Mouse (Mus musculus) hindbrain, embryonic 12.5 days (tissue): ENCODE measurements around the gene Fbxl18. TPM values are rescaled to one million over a fixed set of nuclear protein-coding genes. Genes with fewer than 3 reads are reported as not detected.

ENCODE experiments used
- ATAC-seq: fragments of 200-750 bp; cut with Nextera tagmentation; 2 replicates; pipeline ENCODE4 v1.8.0; 2017; ENCODE audit warnings: moderate TSS enrichment; ENCODE audit not compliant: low FRiP score
- H3K27ac ChIP-seq: fragments of 300-500 bp; sonication (generic); 2 replicates; pipeline ENCODE4 v1.5.1; 2016; ENCODE audit warnings: mild to moderate bottlenecking
- H3K27me3 ChIP-seq: fragments of 300-500 bp; sonication (generic); 2 replicates; pipeline ENCODE4 v1.6.1; 2016; ENCODE audit warnings: mild to moderate bottlenecking
- H3K36me3 ChIP-seq: fragments of 300-500 bp; sonication (generic); 2 replicates; pipeline ENCODE4 v1.6.1; 2016; ENCODE audit warnings: mild to moderate bottlenecking
- H3K4me1 ChIP-seq: fragments of 300-500 bp; sonication (generic); 2 replicates; pipeline ENCODE4 v1.6.1; 2016
- H3K4me2 ChIP-seq: fragments of 300-500 bp; sonication (generic); replicated peaks from 2 replicates; pipeline ENCODE4 v1.6.1; 2016; ENCODE audit warnings: mild to moderate bottlenecking
- H3K4me3 ChIP-seq: fragments of 300-500 bp; sonication (generic); 2 replicates; pipeline ENCODE4 v1.5.1; 2016; ENCODE audit warnings: mild to moderate bottlenecking
- H3K9ac ChIP-seq: fragments of 300-500 bp; sonication (generic); 2 replicates; pipeline ENCODE4 v1.6.1; 2016; ENCODE audit warnings: mild to moderate bottlenecking, moderate library complexity
- H3K9me3 ChIP-seq: fragments of 300-500 bp; sonication (generic); replicated peaks from 2 replicates; pipeline ENCODE4 v1.6.1; 2016; ENCODE audit warnings: mild to moderate bottlenecking
- WGBS: fragments of 180-500 bp; shearing (Covaris S2); methylation state at CpG from one replicate; pipeline ENCODE4 v1.1.7; 2016; 5-methylcytosine and 5-hydroxymethylcytosine counted together
- polyA plus RNA-seq: library from polyadenylated mRNA; unstranded; fragments of >200 nt; fragmentation: Nextera tagmentation; extraction: Ambion mirVana; gene quantifications from 2 replicates; pipeline ENCODE4 v1.2.1, GENCODE M21; 2016

Fbxl18 gene
- polyA plus RNA-seq, 1 experiment from 2014 or later, result 24.6 TPM

GRCm38 (mm10) chr5:142903470-142904207 lies 8.4 kb upstream of the Fbxl18 start:
- 84% methylated on average over 14 of the region's 14 CpGs for WGBS
- H3K4me3 ChIP-seq, result peak overlapping the region; percentile 97
- peak overlapping the region; percentile 100 for H3K9ac ChIP-seq
- peaks cover 43% of the 10 kb centered on the region for H3K4me1 ChIP-seq
- H3K9me3 ChIP-seq, result no peaks in the 10 kb centered on the region
- no peaks in the 10 kb centered on the region for H3K27me3 ChIP-seq
- peak overlapping the region; percentile 91 for H3K4me2 ChIP-seq
- ATAC-seq, result no peak
- peaks cover 62% of the 10 kb centered on the region for H3K36me3 ChIP-seq
- peak overlapping the region; percentile 100 for H3K27ac ChIP-seq

GRCm38 (mm10) chr5:142902506-142903314 lies 7.5 kb upstream of the Fbxl18 start:
- Histone ChIP-seq H3K36me3 (peaks cover 62% of the 10 kb centered on the region), H3K4me3 (no peak overlapping the region), H3K4me1 (peaks cover 34% of the 10 kb centered on the region), H3K9ac (peak overlapping the region; percentile 20), H3K4me2 (peak overlapping the region; percentile 30), H3K9me3 (no peaks in the 10 kb centered on the region), H3K27me3 (no peaks in the 10 kb centered on the region), H3K27ac (peak overlapping the region; percentile 71)
- no peak for ATAC-seq
- WGBS, result 67% methylated on average over 5 of the region's 5 CpGs

- ATAC-seq, result no peak
- 76% methylated on average over 4 of the region's 4 CpGs for WGBS
- no peaks in the 10 kb centered on the region for H3K27me3 ChIP-seq
- H3K4me1 ChIP-seq, result peaks cover 26% of the 10 kb centered on the region
- no peak overlapping the region for H3K4me3 ChIP-seq
- no peaks in the 10 kb centered on the region for H3K9me3 ChIP-seq
- peak overlapping the region; percentile 20; the same call in 1 of the 2 replicates for H3K9ac ChIP-seq
- peak overlapping the region; percentile 71 for H3K27ac ChIP-seq
- H3K36me3 ChIP-seq, result peaks cover 62% of the 10 kb centered on the region
- no peak overlapping the region for H3K4me2 ChIP-seq
Measured at GRCm38 (mm10) chr5:142901846-142902505, 6.8 kb upstream of the Fbxl18 start.

GRCm38 (mm10) chr5:142901355-142901802 lies 6.2 kb upstream of the Fbxl18 start:
- Histone ChIP-seq H3K27ac (peak overlapping the region; percentile 71; the same call in 1 of the 2 replicates), H3K4me1 (peaks cover 25% of the 10 kb centered on the region), H3K4me2 (no peak overlapping the region), H3K27me3 (no peaks in the 10 kb centered on the region), H3K9ac (no peak overlapping the region), H3K4me3 (no peak overlapping the region), H3K36me3 (peaks cover 62% of the 10 kb centered on the region), H3K9me3 (no peaks in the 10 kb centered on the region)
- ATAC-seq, result no peak
- WGBS, result 84% methylated on average over 7 of the region's 7 CpGs

GRCm38 (mm10) chr5:142900651-142901050 lies 5.4 kb upstream of the Fbxl18 start:
- Histone ChIP-seq H3K27me3 (no peaks in the 10 kb centered on the region), H3K36me3 (peaks cover 62% of the 10 kb centered on the region), H3K4me2 (no peak overlapping the region), H3K9ac (no peak overlapping the region), H3K4me3 (no peak overlapping the region), H3K4me1 (peaks cover 26% of the 10 kb centered on the region), H3K9me3 (no peaks in the 10 kb centered on the region), H3K27ac (no peak overlapping the region)
- ATAC-seq, result no peak
- WGBS, result 90% methylated on average over 7 of the region's 7 CpGs

- Histone ChIP-seq H3K4me3 (no peak overlapping the region), H3K27ac (no peak overlapping the region), H3K4me2 (no peak overlapping the region), H3K36me3 (peaks cover 57% of the 10 kb centered on the region), H3K9ac (no peak overlapping the region), H3K4me1 (peaks cover 29% of the 10 kb centered on the region), H3K9me3 (no peaks in the 10 kb centered on the region), H3K27me3 (no peaks in the 10 kb centered on the region)
- no peak for ATAC-seq
- 83% methylated on average over 5 of the region's 5 CpGs for WGBS
Measured at GRCm38 (mm10) chr5:142899932-142900533, 4.8 kb upstream of the Fbxl18 start.

GRCm38 (mm10) chr5:142899057-142899601 lies 3.9 kb upstream of the Fbxl18 start:
- peaks cover 48% of the 10 kb centered on the region for H3K36me3 ChIP-seq
- no peak overlapping the region for H3K4me3 ChIP-seq
- no peak for ATAC-seq
- no peaks in the 10 kb centered on the region for H3K9me3 ChIP-seq
- no peaks in the 10 kb centered on the region for H3K27me3 ChIP-seq
- H3K4me2 ChIP-seq, result no peak overlapping the region
- H3K27ac ChIP-seq, result no peak overlapping the region
- peaks cover 26% of the 10 kb centered on the region for H3K4me1 ChIP-seq
- 87% methylated on average over 9 of the region's 9 CpGs for WGBS
- no peak overlapping the region for H3K9ac ChIP-seq

GRCm38 (mm10) chr5:142898316-142898715 lies 3.1 kb upstream of the Fbxl18 start:
- H3K4me1 ChIP-seq, result peaks cover 28% of the 10 kb centered on the region
- peaks cover 42% of the 10 kb centered on the region for H3K36me3 ChIP-seq
- H3K9me3 ChIP-seq, result no peaks in the 10 kb centered on the region
- no peak overlapping the region for H3K9ac ChIP-seq
- no peak overlapping the region for H3K4me3 ChIP-seq
- H3K27ac ChIP-seq, result no peak overlapping the region
- WGBS, result 92% methylated on average over 4 of the region's 4 CpGs
- no peak for ATAC-seq
- no peaks in the 10 kb centered on the region for H3K27me3 ChIP-seq
- no peak overlapping the region for H3K4me2 ChIP-seq

- H3K4me2 ChIP-seq, result no peak overlapping the region
- no peak for ATAC-seq
- peaks cover 36% of the 10 kb centered on the region for H3K36me3 ChIP-seq
- WGBS, result 95% methylated on average over 7 of the region's 7 CpGs
- H3K9ac ChIP-seq, result no peak overlapping the region
- peaks cover 24% of the 10 kb centered on the region for H3K4me1 ChIP-seq
- no peak overlapping the region for H3K27ac ChIP-seq
- H3K27me3 ChIP-seq, result no peaks in the 10 kb centered on the region
- no peak overlapping the region for H3K4me3 ChIP-seq
- H3K9me3 ChIP-seq, result no peaks in the 10 kb centered on the region
Measured at GRCm38 (mm10) chr5:142897568-142898248, 2.5 kb upstream of the Fbxl18 start.

GRCm38 (mm10) chr5:142896713-142897112 lies 1.5 kb upstream of the Fbxl18 start:
- H3K27me3 ChIP-seq, result no peaks in the 10 kb centered on the region
- no peak overlapping the region for H3K27ac ChIP-seq
- WGBS, result 94% methylated on average over 5 of the region's 5 CpGs
- peaks cover 17% of the 10 kb centered on the region for H3K4me1 ChIP-seq
- no peak overlapping the region for H3K4me2 ChIP-seq
- no peak for ATAC-seq
- H3K9ac ChIP-seq, result no peak overlapping the region
- no peak overlapping the region for H3K4me3 ChIP-seq
- peaks cover 26% of the 10 kb centered on the region for H3K36me3 ChIP-seq
- H3K9me3 ChIP-seq, result no peaks in the 10 kb centered on the region

GRCm38 (mm10) chr5:142896192-142896591 lies 971 bp upstream of the Fbxl18 start:
- peaks cover 17% of the 10 kb centered on the region for H3K4me1 ChIP-seq
- H3K36me3 ChIP-seq, result peaks cover 21% of the 10 kb centered on the region
- H3K27ac ChIP-seq, result no peak overlapping the region
- no peak for ATAC-seq
- H3K4me3 ChIP-seq, result no peak overlapping the region
- peak overlapping the region; percentile 93; the same call in 1 of the 2 replicates for H3K4me2 ChIP-seq
- no peaks in the 10 kb centered on the region for H3K27me3 ChIP-seq
- H3K9me3 ChIP-seq, result no peaks in the 10 kb centered on the region
- WGBS, result 83% methylated on average over 10 of the region's 10 CpGs
- no peak overlapping the region for H3K9ac ChIP-seq
